Mouse (Mus musculus) heart, adult 2 months (tissue): ENCODE results near the gene Muc1.

ENCODE experiments used
- CTCF ChIP-seq: fragments of 200-600 bp; IDR thresholded peaks from 2 replicates; pipeline ENCODE4 v1.8.1; 2022; ENCODE audit warnings: antibody characterized with exemption, mild to moderate bottlenecking, moderate library complexity
- EP300 ChIP-seq: fragments of 200-500 bp; IDR thresholded peaks from 2 replicates; pipeline ENCODE4 v1.6.1; 2011; ENCODE audit warnings: low read depth, low read length, control low read depth; ENCODE audit not compliant: insufficient read depth

- TF ChIP-seq CTCF (peak; percentile 97), EP300 (peak; percentile 99)
These were observed 52.9 kb downstream of the Muc1 start for GRCm38 (mm10) chr3:89281579-89282290.
